Mouse (Mus musculus) cortical plate, adult 2 months (tissue): ENCODE measurements around the gene Hcn1. TPM values are rescaled to one million over a fixed set of nuclear protein-coding genes. Genes with fewer than 3 reads are reported as not detected.

Source experiments
- H3K27ac ChIP-seq: fragments of 200-500 bp; 2 replicates; pipeline ENCODE4 v1.5.1; 2012; ENCODE audit warnings: low read length, control low read depth, inconsistent platforms; ENCODE audit not compliant: insufficient read depth
- H3K4me1 ChIP-seq: fragments of 200-500 bp; 2 replicates; pipeline ENCODE4 v1.6.1; 2011; ENCODE audit warnings: low read length; ENCODE audit not compliant: control insufficient read depth, insufficient read depth
- H3K4me3 ChIP-seq: fragments of 200-500 bp; 2 replicates; pipeline ENCODE4 v1.5.1; 2011; ENCODE audit warnings: mild to moderate bottlenecking, low read length, control low read depth; ENCODE audit not compliant: insufficient read depth
- CTCF ChIP-seq: fragments of 200-500 bp; IDR thresholded peaks from 2 replicates; pipeline ENCODE4 v1.5.1; 2011; ENCODE audit warnings: mild to moderate bottlenecking, control low read depth, low read length; ENCODE audit not compliant: insufficient read depth; ENCODE audit errors: extremely low read depth
- POLR2A ChIP-seq: fragments of 200-500 bp; IDR thresholded peaks from 2 replicates; pipeline ENCODE4 v1.6.1; 2011; ENCODE audit warnings: mild to moderate bottlenecking, low read length, control low read depth; ENCODE audit not compliant: insufficient read depth; ENCODE audit errors: extremely low read depth
- polyA plus RNA-seq: library from polyadenylated mRNA; depleted of rRNA; stranded (reverse); fragments of >200 nt; gene quantifications from 2 replicates; pipeline ENCODE4 v1.2.3, GENCODE M21; 2012

Gene Hcn1
- polyA plus RNA-seq, 1 experiment: 11.9 TPM

DNA sequence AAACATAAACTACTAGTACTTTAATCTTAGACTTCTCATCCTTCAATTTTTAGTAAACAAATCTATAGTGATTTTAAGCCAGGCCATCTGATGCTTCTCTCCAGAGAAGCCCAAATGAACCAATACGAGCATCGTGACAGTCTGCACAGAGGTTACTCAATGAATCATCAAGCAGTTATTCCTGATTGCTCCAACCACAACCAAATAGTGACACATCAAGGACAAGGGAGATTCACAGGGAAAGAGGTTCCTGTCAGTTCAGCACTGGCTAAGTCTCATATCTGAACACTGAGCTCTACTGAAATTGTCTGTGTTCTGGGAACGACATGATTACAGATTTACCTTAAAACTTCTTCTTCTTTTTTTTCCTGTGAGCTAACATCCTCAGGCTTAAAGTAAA, 305.7 kb downstream of the Hcn1 start:
- H3K27ac ChIP-seq: no peak overlapping the region
- no peak overlapping the region for H3K4me3 ChIP-seq
- TF ChIP-seq POLR2A (no peak), CTCF (no peak)
- no peaks in the 10 kb centered on the region for H3K4me1 ChIP-seq

DNA sequence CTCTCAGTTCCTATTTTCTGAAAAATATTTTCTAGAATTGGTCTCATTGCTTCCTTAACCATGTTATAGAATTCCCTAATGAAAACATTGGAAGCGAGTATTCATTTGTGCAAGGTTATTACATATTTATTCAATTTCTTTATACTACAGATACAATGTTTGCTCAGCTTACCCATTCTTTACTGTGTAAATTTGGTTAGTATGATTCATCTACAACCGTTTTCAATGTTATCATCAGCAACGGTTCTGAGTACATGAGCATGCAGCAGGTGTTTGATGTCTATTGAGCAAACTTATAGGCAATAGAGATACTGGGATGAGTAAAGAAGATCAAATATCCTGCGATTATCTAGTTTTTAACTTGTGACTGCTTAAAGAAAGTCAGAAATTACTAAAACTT, 327.6 kb downstream of the Hcn1 start:
- H3K27ac ChIP-seq: no peak overlapping the region
- no peaks in the 10 kb centered on the region for H3K4me1 ChIP-seq
- no peak overlapping the region for H3K4me3 ChIP-seq
- TF ChIP-seq CTCF (no peak), POLR2A (no peak)

DNA sequence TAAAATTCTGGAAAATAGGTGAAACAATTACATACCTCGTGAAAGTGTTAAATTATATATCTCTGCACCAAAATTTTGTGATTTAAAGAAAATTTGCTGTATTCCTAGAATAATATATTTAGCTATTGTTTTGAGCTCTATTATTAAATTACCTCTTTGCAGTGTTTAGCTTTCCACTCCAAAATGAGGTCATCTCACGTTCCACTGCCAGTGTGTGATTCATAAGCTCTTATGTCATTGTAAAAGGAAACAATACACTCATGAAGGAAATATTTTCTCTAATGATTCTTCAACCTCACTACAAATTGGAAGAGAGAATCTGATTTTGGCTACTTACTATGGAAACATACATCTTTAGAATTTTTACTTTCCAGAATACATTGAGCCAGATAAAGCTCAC, 329.6 kb downstream of the Hcn1 start:
- Histone ChIP-seq H3K4me3 (no peak overlapping the region), H3K4me1 (no peaks in the 10 kb centered on the region), H3K27ac (no peak overlapping the region)
- no peak for TF ChIP-seq CTCF
- TF ChIP-seq POLR2A: no peak

DNA sequence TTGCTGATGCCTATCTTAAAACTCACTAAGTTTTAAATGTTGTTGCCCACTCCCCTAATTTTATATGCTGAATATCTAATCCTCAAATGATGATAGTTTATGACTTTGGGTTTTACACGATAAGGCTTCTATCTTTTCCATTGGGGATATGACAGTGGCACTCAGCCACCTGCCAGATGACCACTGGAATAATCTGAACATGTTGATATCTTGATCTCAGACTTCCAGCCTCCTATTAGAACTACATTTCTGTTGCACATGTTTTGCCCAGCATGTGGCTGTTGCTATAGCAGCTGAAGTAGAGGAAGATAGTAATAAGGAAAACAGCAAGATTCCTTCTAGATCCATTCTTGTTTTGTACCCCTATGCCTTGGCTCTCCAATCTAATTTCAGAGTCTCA, 336.6 kb downstream of the Hcn1 start:
- TF ChIP-seq POLR2A (no peak), CTCF (no peak)
- H3K4me3 ChIP-seq: no peak overlapping the region
- no peaks in the 10 kb centered on the region for H3K4me1 ChIP-seq
- no peak overlapping the region for H3K27ac ChIP-seq

DNA sequence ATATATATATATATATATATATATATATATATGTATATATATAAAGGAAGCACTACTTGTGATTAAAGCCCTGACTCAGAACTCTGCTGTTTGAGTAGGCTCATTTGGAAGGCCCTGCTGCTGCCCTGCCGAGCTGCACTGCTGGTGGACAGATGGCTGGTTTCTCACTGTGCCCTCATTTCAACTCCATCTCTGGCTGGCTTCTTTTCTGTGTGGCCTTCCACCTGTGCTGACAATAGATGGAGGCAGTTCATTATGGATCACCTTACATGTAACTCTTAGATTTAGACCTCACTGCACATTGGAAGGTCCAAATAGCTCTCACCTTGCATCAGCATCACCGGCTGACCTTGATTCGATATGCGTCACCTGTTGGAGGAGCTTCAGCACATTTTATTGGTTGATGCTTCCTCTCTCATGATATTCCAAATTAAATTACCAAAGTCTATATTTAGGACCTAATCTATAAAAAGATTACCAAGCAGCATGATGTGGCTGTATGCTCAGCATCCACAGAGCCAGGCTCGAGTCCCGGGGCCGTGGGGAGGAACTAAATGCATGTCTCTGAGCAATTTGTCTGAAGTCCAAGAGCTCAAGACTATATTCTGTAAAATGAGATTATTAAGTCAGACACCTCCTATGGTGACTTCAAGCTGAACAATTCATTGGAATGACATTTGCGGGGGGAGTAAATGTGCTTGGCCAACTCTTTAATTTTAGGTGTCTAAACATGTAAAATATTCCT, 338.6 kb downstream of the Hcn1 start:
- no peaks in the 10 kb centered on the region for H3K4me1 ChIP-seq
- no peak overlapping the region for H3K27ac ChIP-seq
- TF ChIP-seq CTCF: no peak
- TF ChIP-seq POLR2A: no peak
- H3K4me3 ChIP-seq: no peak overlapping the region

DNA sequence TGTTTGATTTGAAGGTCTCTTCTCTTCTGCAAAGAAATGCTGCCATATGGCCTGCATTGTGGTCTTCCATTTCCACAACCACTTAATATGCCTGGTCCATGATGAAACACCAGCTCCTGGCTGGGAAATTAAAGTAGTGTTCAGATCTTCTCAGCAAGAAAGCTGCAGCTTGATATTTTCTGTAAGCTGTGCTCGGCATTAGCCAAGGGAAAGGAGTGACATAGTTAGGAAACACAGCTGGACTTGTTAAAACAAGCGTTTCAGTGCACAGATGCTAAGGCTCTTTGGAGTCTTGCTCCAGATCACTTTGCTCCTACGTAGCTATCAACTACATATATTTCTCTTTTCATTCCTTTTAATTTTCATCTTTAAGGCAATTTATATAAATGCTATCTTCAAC, 344.7 kb downstream of the Hcn1 start:
- TF ChIP-seq POLR2A: no peak
- Histone ChIP-seq H3K4me3 (no peak overlapping the region), H3K27ac (no peak overlapping the region; the same call in 1 of the 2 replicates), H3K4me1 (no peaks in the 10 kb centered on the region)

DNA sequence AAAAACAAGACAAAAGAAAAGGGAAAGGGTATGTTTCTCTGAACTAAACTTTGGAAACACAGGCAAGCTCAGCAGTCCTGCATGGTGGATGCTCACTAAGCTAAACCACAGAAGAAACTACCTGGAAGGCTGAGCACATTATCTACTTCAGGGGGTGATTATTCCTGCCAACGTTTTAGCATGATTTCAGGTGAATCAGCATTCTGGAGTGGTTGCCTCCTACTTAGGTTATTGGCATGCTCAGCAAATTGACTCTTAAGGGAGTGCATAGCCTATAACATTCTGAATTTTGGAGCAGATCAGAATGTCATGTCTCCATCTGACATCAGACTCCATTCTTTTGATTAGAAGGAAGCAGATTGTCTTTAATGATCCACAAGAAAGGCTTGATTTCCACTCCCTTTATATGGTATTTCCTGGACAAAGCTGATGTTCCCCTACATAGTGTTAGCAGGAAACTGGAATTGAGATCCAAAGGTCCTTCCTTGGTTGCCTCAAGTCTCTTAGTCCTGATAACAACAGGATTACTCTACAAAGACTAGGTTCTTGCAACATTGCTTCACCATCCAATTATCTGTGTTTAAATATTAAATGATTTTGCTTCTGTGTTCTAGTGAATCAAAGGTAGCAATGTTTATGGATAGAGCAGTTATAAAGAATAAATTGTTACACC, 345.7 kb downstream of the Hcn1 start:
- Histone ChIP-seq H3K4me3 (no peak overlapping the region), H3K27ac (no peak overlapping the region), H3K4me1 (no peaks in the 10 kb centered on the region)
- TF ChIP-seq POLR2A (no peak), CTCF (no peak)

DNA sequence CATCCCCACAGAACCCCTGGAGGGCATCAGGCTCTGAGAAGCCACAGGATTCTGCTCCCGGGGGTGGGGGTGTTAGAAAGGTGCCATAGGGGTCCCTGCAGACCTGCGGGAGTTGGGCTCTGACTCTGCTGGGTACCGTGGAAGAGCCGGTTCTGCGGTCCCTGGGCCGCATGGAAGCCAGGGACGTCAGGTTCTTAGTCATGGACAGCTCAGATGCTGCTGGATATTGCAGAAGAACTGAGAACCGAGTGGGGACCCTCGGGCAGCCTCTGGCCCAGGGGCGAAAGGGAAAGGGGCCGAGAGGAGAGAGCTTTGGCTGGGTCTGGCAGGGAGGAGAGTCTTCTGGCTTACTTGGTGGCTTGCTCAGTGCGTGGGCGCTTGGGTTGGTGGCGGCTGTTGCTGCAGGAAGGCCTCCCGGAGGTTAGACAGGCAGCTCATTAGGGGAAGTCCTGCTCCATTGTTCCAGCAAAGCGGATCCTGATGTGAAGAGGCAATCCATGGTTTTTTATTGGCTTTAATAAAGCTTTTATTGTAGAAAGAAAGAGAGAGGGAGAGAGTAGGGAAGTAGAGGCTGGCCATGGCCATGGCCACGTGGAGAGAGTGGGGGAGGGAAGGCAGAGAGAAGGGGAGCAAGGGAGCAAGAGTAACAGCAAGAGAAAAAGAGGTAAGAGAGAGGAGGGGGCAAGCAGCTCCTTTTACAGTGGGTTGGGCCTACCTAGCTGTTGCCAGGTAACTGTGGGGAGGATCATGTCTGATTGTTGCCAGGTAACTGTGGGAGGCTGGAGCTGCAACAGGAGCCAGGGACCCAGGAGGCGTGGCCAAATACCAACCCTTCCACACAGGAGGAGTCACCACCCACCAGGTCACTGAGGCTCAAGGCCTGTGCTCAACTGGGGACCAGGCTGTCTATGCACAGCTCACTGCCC, 356.6 kb downstream of the Hcn1 start:
- Histone ChIP-seq H3K4me1 (no peaks in the 10 kb centered on the region), H3K4me3 (no peak overlapping the region), H3K27ac (no peak overlapping the region)
- TF ChIP-seq CTCF (no peak), POLR2A (no peak)

DNA sequence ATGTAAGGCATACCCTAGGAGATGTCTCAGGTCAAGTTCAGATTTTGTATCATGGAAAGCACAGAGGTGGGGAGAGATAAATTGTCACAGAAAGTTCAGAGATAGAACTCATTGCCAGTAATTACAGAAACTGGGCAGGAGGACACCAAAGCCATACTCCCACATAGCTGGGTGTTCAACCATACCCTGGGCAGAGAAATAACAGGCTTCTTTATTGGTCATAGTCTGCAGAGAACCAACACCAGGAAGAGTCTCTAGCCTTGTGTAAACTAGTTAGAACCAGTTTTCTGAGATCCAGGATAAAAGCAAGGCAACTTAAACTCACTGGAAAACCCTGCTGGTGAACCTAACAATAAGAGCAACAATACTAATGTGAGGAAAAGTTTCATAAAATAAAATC, 362.5 kb downstream of the Hcn1 start:
- Histone ChIP-seq H3K4me1 (no peaks in the 10 kb centered on the region), H3K27ac (no peak overlapping the region), H3K4me3 (no peak overlapping the region)
- TF ChIP-seq POLR2A (no peak), CTCF (no peak)
